Mouse (Mus musculus) intestine, postnatal 0 days (tissue): ENCODE data around the gene D10Wsu102e. TPM values are rescaled to one million over a fixed set of nuclear protein-coding genes. Genes with fewer than 3 reads are reported as not detected.

Experiments used
- ATAC-seq: fragments of 200-750 bp; cut with Nextera tagmentation; 2 replicates; pipeline ENCODE4 v1.8.0; 2017; ENCODE audit warnings: mild to moderate bottlenecking, moderate TSS enrichment, moderate library complexity
- H3K27ac ChIP-seq: fragments of 300-500 bp; sonication (generic); 2 replicates; pipeline ENCODE4 v1.5.1; 2014; ENCODE audit warnings: mild to moderate bottlenecking, low read depth, low read length, moderate library complexity
- H3K27me3 ChIP-seq: fragments of 300-500 bp; sonication (generic); replicated peaks from 2 replicates; pipeline ENCODE4 v1.6.1; 2014; ENCODE audit warnings: low read length, mixed read lengths; ENCODE audit not compliant: control insufficient read depth, insufficient read depth
- H3K36me3 ChIP-seq: fragments of 300-500 bp; sonication (generic); 2 replicates; pipeline ENCODE4 v1.6.1; 2014; ENCODE audit warnings: mild to moderate bottlenecking, moderate library complexity; ENCODE audit not compliant: control insufficient read depth, insufficient read depth
- H3K4me1 ChIP-seq: fragments of 300-500 bp; sonication (generic); replicated peaks from 2 replicates; pipeline ENCODE4 v1.6.1; 2014; ENCODE audit warnings: antibody characterized with exemption, low read length, mixed read lengths; ENCODE audit not compliant: control insufficient read depth, insufficient read depth
- H3K4me2 ChIP-seq: fragments of 300-500 bp; sonication (generic); replicated peaks from 2 replicates; pipeline ENCODE4 v1.6.1; 2014; ENCODE audit warnings: low read depth, mild to moderate bottlenecking, moderate library complexity
- H3K4me3 ChIP-seq: fragments of 300-500 bp; sonication (generic); 2 replicates; pipeline ENCODE4 v1.5.1; 2014; ENCODE audit warnings: low read depth, low read length
- H3K9ac ChIP-seq: fragments of 300-500 bp; sonication (generic); 2 replicates; pipeline ENCODE4 v1.6.1; 2014; ENCODE audit warnings: mild to moderate bottlenecking, low read depth, low read length
- H3K9me3 ChIP-seq: fragments of 300-500 bp; sonication (generic); 2 replicates; pipeline ENCODE4 v1.6.1; 2016; ENCODE audit warnings: mixed run types; ENCODE audit not compliant: control insufficient read depth
- CTCF ChIP-seq: sonication (generic); IDR thresholded peaks from 2 replicates; pipeline ENCODE4 v1.5.1; 2016; ENCODE audit warnings: low read depth, mild to moderate bottlenecking, control low read depth, antibody characterized with exemption, moderate library complexity
- WGBS: fragments of 180-500 bp; shearing (Covaris S2); extraction: QIAGEN DNeasy Blood & Tissue Kit; methylation state at CpG from one replicate; pipeline ENCODE4 v1.1.7; 2014; 5-methylcytosine and 5-hydroxymethylcytosine counted together
- polyA plus RNA-seq: library from polyadenylated mRNA; unstranded; fragments of >200 nt; fragmentation: Nextera tagmentation; extraction: Ambion mirVana; gene quantifications from 2 replicates; pipeline ENCODE4 v1.2.1, GENCODE M21; 2015

The D10Wsu102e gene
- polyA plus RNA-seq, 1 experiment from 2014 or later: 0.17 TPM

DNA sequence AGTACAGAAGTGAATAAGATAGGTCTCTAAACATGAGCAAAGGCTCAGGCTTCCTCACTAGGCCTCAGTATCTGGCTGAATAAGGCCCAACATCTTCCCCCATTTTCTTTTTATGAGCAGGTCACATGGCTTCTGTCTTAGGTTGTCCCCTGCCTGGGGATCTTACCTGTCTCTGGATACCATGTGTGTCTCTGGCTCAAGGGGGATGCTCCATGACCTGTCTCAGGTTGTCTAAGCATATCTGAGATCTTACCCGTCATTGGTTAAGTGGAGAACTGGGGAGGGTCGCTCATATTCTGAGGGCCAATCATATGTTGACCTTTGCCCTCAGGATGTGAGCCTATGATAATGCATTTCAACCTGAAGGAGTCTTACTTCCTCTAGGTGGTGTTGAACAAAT is 20.5 kb downstream of the D10Wsu102e start:
- Histone ChIP-seq H3K9ac (no peak overlapping the region), H3K9me3 (no peaks in the 10 kb centered on the region), H3K4me2 (no peak overlapping the region), H3K36me3 (peaks cover 3% of the 10 kb centered on the region; the same call in 1 of the 2 replicates), H3K27me3 (no peaks in the 10 kb centered on the region), H3K4me3 (no peak overlapping the region), H3K27ac (no peak overlapping the region), H3K4me1 (no peaks in the 10 kb centered on the region)
- ATAC-seq: no peak
- no peak for TF ChIP-seq CTCF
- 95% methylated on average over 2 of the region's 2 CpGs for WGBS

DNA sequence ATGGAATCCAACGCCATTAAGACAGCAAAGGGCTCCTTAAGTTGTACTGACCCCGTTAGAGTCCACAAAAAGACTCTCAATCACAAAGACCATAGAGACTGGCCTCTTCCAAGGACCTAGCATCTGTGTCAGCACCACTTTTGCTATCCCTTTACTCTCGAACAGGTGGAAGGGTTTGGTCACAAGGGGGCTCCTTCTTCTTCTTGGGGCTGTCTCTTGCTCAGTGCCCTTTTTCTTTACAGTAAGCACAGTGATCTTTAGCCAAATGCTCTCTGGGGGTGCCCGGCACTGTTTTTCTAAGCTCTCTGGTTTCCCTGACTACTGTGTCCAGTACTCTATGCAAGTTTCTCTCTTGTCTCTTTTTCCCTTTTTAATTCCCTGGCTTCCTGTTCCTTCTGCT is 22.5 kb downstream of the D10Wsu102e start:
- Histone ChIP-seq H3K4me2 (no peak overlapping the region), H3K4me3 (no peak overlapping the region), H3K27me3 (no peaks in the 10 kb centered on the region), H3K9me3 (no peaks in the 10 kb centered on the region), H3K4me1 (no peaks in the 10 kb centered on the region), H3K36me3 (peaks cover 3% of the 10 kb centered on the region; the same call in 1 of the 2 replicates), H3K9ac (no peak overlapping the region), H3K27ac (no peak overlapping the region)
- no peak for ATAC-seq
- WGBS: 82% methylated on average over 4 of the region's 4 CpGs
- TF ChIP-seq CTCF: no peak

DNA sequence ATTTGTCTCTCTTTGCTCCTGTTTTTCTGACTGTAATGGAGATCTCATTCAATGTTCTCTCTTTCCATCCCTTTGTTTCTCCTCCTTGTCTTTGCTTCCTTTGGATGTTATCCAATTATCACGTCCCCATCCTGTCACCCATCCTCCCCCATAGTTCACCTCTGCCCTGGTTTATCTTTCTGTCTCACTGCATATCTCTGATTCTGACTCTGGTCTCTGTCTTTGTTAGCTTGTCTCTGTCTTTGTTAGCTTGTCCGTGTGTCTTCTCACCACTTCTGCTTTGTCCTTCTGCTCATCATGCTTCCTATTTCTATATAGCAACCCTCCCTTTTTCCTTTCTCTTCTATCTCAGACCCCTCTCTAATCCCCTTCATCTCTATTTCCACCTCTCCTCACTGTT is 23.0 kb downstream of the D10Wsu102e start:
- Histone ChIP-seq H3K9me3 (no peaks in the 10 kb centered on the region), H3K4me2 (no peak overlapping the region), H3K4me1 (no peaks in the 10 kb centered on the region), H3K9ac (no peak overlapping the region), H3K27me3 (no peaks in the 10 kb centered on the region), H3K27ac (no peak overlapping the region), H3K4me3 (no peak overlapping the region), H3K36me3 (peaks cover 3% of the 10 kb centered on the region; the same call in 1 of the 2 replicates)
- 84% methylated on average over 2 of the region's 2 CpGs for WGBS
- no peak for TF ChIP-seq CTCF
- no peak for ATAC-seq

DNA sequence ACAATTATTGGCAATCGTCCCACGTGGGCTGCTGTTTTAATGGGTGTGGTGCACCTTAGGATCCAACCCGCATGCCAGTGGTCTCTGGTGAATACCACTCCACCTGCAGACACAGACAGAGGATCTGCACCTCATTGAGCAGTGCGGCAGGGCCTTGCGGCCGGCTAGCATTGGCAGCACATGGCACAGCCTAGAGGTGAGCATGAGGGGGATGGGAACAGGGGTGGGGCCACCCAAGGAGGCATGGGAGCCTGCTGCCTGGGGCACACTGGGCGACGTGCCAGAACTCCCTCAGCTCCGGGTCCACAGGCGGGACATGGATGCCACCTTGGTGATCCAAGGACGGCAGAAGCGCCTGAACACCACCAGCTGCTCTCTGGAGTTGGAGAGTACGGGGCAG is 23.8 kb downstream of the D10Wsu102e start:
- ATAC-seq: no peak
- WGBS: 93% methylated on average over 13 of the region's 13 CpGs
- peaks cover 3% of the 10 kb centered on the region; the same call in 1 of the 2 replicates for H3K36me3 ChIP-seq

DNA sequence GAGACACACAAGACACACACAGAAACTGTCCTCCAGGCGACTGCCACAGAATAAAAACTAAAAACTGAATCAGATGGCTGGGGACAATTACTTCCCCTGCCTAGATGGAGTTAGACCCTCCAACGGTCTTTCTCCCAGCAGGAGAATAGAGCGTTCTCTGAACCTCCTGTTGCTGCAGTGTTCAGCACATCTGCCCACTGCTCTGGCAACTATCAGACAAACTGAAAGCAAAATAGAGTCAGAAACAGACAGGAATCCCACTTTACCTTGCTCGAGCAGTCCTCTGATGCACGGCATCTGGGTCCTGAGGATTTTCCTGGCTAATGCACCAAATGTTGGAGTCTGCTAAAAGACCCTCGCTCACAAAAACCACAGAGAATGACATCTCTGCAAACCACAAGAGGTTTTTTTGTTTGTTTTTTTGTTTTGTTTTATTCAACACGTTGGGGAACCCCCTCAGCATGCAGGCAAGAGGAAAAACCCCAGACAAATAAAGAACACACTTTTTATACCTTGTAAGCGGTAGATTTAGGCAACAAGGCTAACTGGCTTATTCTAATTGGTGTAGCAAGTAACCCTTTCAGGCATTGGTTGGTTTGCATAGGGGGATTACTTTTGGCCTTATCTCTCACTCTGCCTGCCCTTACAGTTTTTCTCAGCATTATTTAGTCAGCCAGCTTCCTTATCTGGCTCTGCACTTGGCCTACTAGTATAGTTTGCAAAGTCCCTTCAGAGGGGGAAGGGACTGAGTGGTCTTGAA is 24.6 kb downstream of the D10Wsu102e start:
- Histone ChIP-seq H3K27ac (no peak overlapping the region), H3K36me3 (no peaks in the 10 kb centered on the region), H3K4me1 (no peaks in the 10 kb centered on the region), H3K27me3 (no peaks in the 10 kb centered on the region), H3K9ac (no peak overlapping the region), H3K4me3 (no peak overlapping the region), H3K9me3 (no peaks in the 10 kb centered on the region), H3K4me2 (no peak overlapping the region)
- ATAC-seq: no peak
- 92% methylated on average over 8 of the region's 8 CpGs for WGBS
- TF ChIP-seq CTCF: no peak

More for the DNA sequence above, 23.8 kb downstream of the D10Wsu102e start:
- no peak for TF ChIP-seq CTCF
- H3K27me3 ChIP-seq: no peaks in the 10 kb centered on the region
- no peak overlapping the region for H3K4me3 ChIP-seq
- H3K27ac ChIP-seq: no peak overlapping the region
- H3K9me3 ChIP-seq: no peaks in the 10 kb centered on the region
- H3K9ac ChIP-seq: no peak overlapping the region
- no peaks in the 10 kb centered on the region for H3K4me1 ChIP-seq
- no peak overlapping the region for H3K4me2 ChIP-seq

DNA sequence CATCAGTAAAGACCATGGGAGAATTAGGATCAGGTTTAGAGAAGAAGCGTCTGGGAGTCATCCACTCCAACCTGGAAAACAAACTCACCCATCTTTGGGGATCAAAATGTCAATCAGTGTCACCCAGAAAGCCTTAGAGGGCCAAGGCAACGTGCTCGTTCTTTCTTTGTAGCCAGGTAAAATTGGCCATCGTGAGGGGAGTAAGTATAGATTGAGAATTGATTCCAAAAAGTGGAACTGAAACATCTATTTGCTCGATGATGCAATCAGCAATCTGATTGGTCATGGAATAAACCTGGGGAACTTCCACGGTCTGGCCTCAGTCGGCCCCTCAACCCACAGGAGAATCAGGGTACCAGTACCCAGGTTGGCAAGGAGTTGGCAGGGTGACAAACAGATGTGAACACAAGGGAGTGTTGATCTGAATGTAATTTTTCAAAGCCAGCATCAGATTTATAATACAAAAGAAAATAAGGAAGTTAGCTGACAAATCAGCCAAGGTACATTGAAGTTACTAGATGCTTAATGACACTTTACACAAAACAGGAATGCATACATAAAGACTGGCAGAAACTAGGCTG is 25.4 kb downstream of the D10Wsu102e start:
- WGBS: 97% methylated on average over 7 of the region's 7 CpGs
- no peak for ATAC-seq
- no peaks in the 10 kb centered on the region for H3K4me1 ChIP-seq
- no peak overlapping the region for H3K4me3 ChIP-seq
- H3K4me2 ChIP-seq: no peak overlapping the region
- TF ChIP-seq CTCF: no peak
- H3K36me3 ChIP-seq: no peaks in the 10 kb centered on the region
- H3K27ac ChIP-seq: no peak overlapping the region
- H3K27me3 ChIP-seq: no peaks in the 10 kb centered on the region
- no peak overlapping the region for H3K9ac ChIP-seq
- H3K9me3 ChIP-seq: no peaks in the 10 kb centered on the region
